Mouse (Mus musculus): Measurements from ENCODE around the gene Slc25a16. TPM values are rescaled to one million over a fixed set of nuclear protein-coding genes. Genes with fewer than 3 reads are reported as not detected.

The Slc25a16 gene
- polyA plus RNA-seq, 1 experiment from 2014 or later = 17.5 TPM

DNA sequence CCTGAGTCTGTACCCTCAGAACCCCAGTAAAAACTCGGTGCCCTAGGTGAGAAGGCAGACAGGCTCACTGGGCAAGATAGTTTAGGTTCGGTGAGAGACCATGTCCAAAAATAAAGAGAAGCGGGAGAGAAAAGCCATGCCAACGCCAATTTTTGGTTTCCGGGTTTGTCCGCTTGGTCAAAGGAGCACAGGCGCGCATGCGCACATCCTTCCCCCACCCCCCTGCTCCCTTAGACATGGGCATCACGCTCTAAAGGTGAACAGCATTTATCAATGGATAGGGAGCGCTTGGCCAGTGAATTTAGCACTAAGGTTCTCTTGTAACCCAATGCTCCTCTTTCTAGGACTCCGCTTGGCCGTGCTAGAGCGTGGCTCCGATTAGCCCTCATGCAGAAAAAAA lies 70.2 kb downstream of the Slc25a16 start:
- H3K4me2 ChIP-seq (replicated peaks; ENCODE audit: low read depth, low read length) = no peak overlapping the region
- H3K9me3 ChIP-seq (ENCODE audit: control insufficient read depth, low read depth, low read length) = no peaks in the 10 kb centered on the region
- H3K9ac ChIP-seq (replicated peaks; ENCODE audit: low read depth, low read length) = no peak overlapping the region
- no peak for ATAC-seq (ENCODE audit: insufficient number of reproducible peaks, insufficient read depth, low FRiP score, low read depth)
- H3K27me3 ChIP-seq (ENCODE audit: control insufficient read depth, insufficient read depth, low read length) = no peaks in the 10 kb centered on the region
- no peaks in the 10 kb centered on the region for H3K4me1 ChIP-seq (ENCODE audit: control insufficient read depth, insufficient read depth, low read length)
- H3K36me3 ChIP-seq (ENCODE audit: control insufficient read depth, insufficient read depth, low read length) = peaks cover 41% of the 10 kb centered on the region
- no peak overlapping the region for H3K4me3 ChIP-seq (ENCODE audit: low read depth, low read length)
- 95% methylated on average over 15 of the region's 15 CpGs for WGBS
- H3K27ac ChIP-seq (ENCODE audit: low read length) = no peak overlapping the region

DNA sequence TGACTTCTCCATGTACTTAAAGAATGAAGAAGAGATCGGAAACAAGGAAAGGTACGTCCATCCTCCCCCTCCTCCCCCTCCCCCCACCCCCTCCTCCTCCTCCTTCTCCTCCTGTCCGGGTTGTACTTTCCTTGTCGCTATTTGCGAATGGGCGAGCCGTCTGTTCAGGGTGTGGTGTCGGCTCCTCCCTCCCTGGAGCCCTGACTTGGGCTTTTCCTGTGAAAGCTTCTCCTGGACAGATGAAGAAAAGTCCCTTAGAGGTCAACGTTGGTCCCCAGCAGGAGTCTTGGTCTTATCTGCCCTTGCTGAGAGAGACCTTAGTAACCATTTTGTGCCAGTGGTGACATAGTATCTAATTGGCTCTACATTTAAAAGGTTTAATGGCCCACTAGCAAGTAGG lies 73.6 kb downstream of the Slc25a16 start:
- Histone ChIP-seq H3K4me2 (replicated peaks; ENCODE audit: low read depth, low read length) (no peak overlapping the region), H3K27me3 (ENCODE audit: control insufficient read depth, insufficient read depth, low read length) (no peaks in the 10 kb centered on the region), H3K4me1 (ENCODE audit: control insufficient read depth, insufficient read depth, low read length) (no peaks in the 10 kb centered on the region), H3K36me3 (ENCODE audit: control insufficient read depth, insufficient read depth, low read length) (peaks cover 52% of the 10 kb centered on the region), H3K9ac (replicated peaks; ENCODE audit: low read depth, low read length) (no peak overlapping the region), H3K4me3 (ENCODE audit: low read depth, low read length) (no peak overlapping the region), H3K9me3 (ENCODE audit: control insufficient read depth, low read depth, low read length) (no peaks in the 10 kb centered on the region), H3K27ac (ENCODE audit: low read length) (no peak overlapping the region)
- no peak for ATAC-seq (ENCODE audit: insufficient number of reproducible peaks, insufficient read depth, low FRiP score, low read depth)
- WGBS = 74% methylated on average over 6 of the region's 9 CpGs

Other genes with a start within 250 kb of the Slc25a16 start
- gene Stox1, start 194.5 kb upstream of the Slc25a16 start, polyA plus RNA-seq (2014; fragmentation: Nextera tagmentation; extraction: Ambion mirVana) = 1.3 and 1.5 TPM in 2 replicates
- 141 and 144 TPM in 2 replicates for gene Ccar1, start 128.3 kb upstream of the Slc25a16 start, polyA plus RNA-seq (2014; fragmentation: Nextera tagmentation; extraction: Ambion mirVana)
- 33.3 and 34.7 TPM in 2 replicates for gene Tet1, start 11.6 kb upstream of the Slc25a16 start, polyA plus RNA-seq (2014; fragmentation: Nextera tagmentation; extraction: Ambion mirVana)
- gene Dna2, start 26.4 kb downstream of the Slc25a16 start, polyA plus RNA-seq (2014; fragmentation: Nextera tagmentation; extraction: Ambion mirVana) = 15.7 and 15.9 TPM in 2 replicates
- 28.0 and 32.4 TPM in 2 replicates for gene Rufy2, start 59.6 kb downstream of the Slc25a16 start, polyA plus RNA-seq (2014; fragmentation: Nextera tagmentation; extraction: Ambion mirVana)
- 75.0 and 75.8 TPM in 2 replicates for gene Hnrnph3, start 103.6 kb downstream of the Slc25a16 start, polyA plus RNA-seq (2014; fragmentation: Nextera tagmentation; extraction: Ambion mirVana)
- 1.6 and 2.1 TPM in 2 replicates for gene Pbld2, start 103.7 kb downstream of the Slc25a16 start, polyA plus RNA-seq (2014; fragmentation: Nextera tagmentation; extraction: Ambion mirVana)
- gene Pbld1, start 139.5 kb downstream of the Slc25a16 start, polyA plus RNA-seq (2014; fragmentation: Nextera tagmentation; extraction: Ambion mirVana) = 1.2 and 1.5 TPM in 2 replicates
- gene Atoh7, start 179.0 kb downstream of the Slc25a16 start, polyA plus RNA-seq (2014; fragmentation: Nextera tagmentation; extraction: Ambion mirVana) = not detected in 2 replicates